Mouse (Mus musculus) liver, embryonic 14.5 days (tissue): ENCODE results near the gene Siva1.

Experiments used
- CTCF ChIP-seq: IDR thresholded peaks from 2 replicates; pipeline ENCODE4 v1.5.1; 2016; ENCODE audit warnings: antibody characterized with exemption, low read depth, control low read depth
- EP300 ChIP-seq: IDR thresholded peaks from 2 replicates; pipeline ENCODE4 v1.6.1; 2016; ENCODE audit warnings: antibody characterized with exemption, low read depth

DNA sequence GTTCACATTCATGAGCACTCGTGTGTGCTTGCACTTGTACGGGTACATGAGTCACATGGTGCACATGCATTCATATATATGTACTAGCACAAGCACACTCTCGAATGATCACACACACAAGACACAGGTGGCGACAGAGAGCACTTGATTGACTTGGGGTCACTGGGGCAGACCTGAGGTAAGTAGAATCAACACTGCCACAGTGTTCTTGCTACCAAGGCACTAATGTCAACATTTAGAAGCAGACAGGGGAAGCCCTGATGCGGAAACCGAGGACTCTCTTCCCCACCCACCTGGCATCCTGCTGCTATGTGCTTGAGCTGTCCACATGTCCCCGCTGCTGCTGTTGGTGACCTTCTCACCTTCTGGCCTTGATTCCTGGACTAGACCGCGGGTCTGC, 10.8 kb upstream of the Siva1 start:
- no peak for TF ChIP-seq EP300
- peak; percentile 43; the same call in 1 of the 2 replicates for TF ChIP-seq CTCF
